Mouse (Mus musculus) lung, embryonic 15.5 days (tissue): ENCODE measurements at regions not wholly inside any gene's neighbourhood (a gene's known extent, or its start where the extent isn't known, plus 50 kb on each side); places are given as distances from the start of the nearest gene placed in this dataset.
A peak's percentile ranks its signal among the peaks of the same experiment; 100 is the strongest.
"Not testable (repeated sequence)": the region's sequence is repeated elsewhere in the genome, so short reads cannot be mapped to it uniquely, and the experiment has no call there.

ENCODE experiments used
- ATAC-seq: fragments of 200-750 bp; cut with Nextera tagmentation; 2 replicates; pipeline ENCODE4 v1.8.0; 2017; ENCODE audit warnings: moderate number of reproducible peaks, borderline replicate concordance; ENCODE audit not compliant: low FRiP score, low TSS enrichment; ENCODE audit errors: extremely low read depth
- H3K27ac ChIP-seq: fragments of 300-500 bp; sonication (generic); 2 replicates; pipeline ENCODE4 v1.5.1; 2015; ENCODE audit warnings: moderate library complexity, mild to moderate bottlenecking, inconsistent platforms
- H3K27me3 ChIP-seq: fragments of 300-500 bp; sonication (generic); 2 replicates; pipeline ENCODE4 v1.6.1; 2015; ENCODE audit warnings: inconsistent platforms
- H3K36me3 ChIP-seq: fragments of 300-500 bp; sonication (generic); 2 replicates; pipeline ENCODE4 v1.6.1; 2015; ENCODE audit warnings: inconsistent platforms
- H3K4me1 ChIP-seq: fragments of 300-500 bp; sonication (generic); 2 replicates; pipeline ENCODE4 v1.6.1; 2015; ENCODE audit warnings: inconsistent platforms
- H3K4me2 ChIP-seq: fragments of 300-500 bp; sonication (generic); 2 replicates; pipeline ENCODE4 v1.6.1; 2015; ENCODE audit warnings: inconsistent platforms, mild to moderate bottlenecking, moderate library complexity
- H3K4me3 ChIP-seq: fragments of 300-500 bp; sonication (generic); 2 replicates; pipeline ENCODE4 v1.5.1; 2015; ENCODE audit warnings: mild to moderate bottlenecking, inconsistent platforms
- H3K9ac ChIP-seq: fragments of 300-500 bp; sonication (generic); 2 replicates; pipeline ENCODE4 v1.6.1; 2015; ENCODE audit warnings: inconsistent platforms
- H3K9me3 ChIP-seq: fragments of 300-500 bp; sonication (generic); 2 replicates; pipeline ENCODE4 v1.6.1; 2016; ENCODE audit warnings: inconsistent platforms
- WGBS: fragments of 180-500 bp; shearing (Covaris S2); methylation state at CpG from one replicate; pipeline ENCODE4 v1.1.7; 2015; 5-methylcytosine and 5-hydroxymethylcytosine counted together

GRCm38 (mm10) chr16:50792960-50793359, 202.0 kb upstream of the Ccdc54 start:
- WGBS = 60% methylated on average over 2 of the region's 2 CpGs
- no peak overlapping the region for H3K4me2 ChIP-seq
- no peaks in the 10 kb centered on the region for H3K9me3 ChIP-seq
- peaks cover 6% of the 10 kb centered on the region; the same call in 1 of the 2 replicates for H3K4me1 ChIP-seq
- H3K27ac ChIP-seq = no peak overlapping the region
- no peak for ATAC-seq
- no peak overlapping the region for H3K9ac ChIP-seq
- no peak overlapping the region for H3K4me3 ChIP-seq
- no peaks in the 10 kb centered on the region for H3K36me3 ChIP-seq
- no peaks in the 10 kb centered on the region for H3K27me3 ChIP-seq

- peaks cover 6% of the 10 kb centered on the region; the same call in 1 of the 2 replicates for H3K4me1 ChIP-seq
- 34% methylated on average over 2 of the region's 2 CpGs for WGBS
- no peak overlapping the region for H3K4me2 ChIP-seq
- no peak for ATAC-seq
- H3K27me3 ChIP-seq = no peaks in the 10 kb centered on the region
- no peak overlapping the region for H3K9ac ChIP-seq
- no peak overlapping the region for H3K27ac ChIP-seq
- H3K36me3 ChIP-seq = no peaks in the 10 kb centered on the region
- H3K9me3 ChIP-seq = no peaks in the 10 kb centered on the region
- no peak overlapping the region for H3K4me3 ChIP-seq
Measured at GRCm38 (mm10) chr16:50792506-50792905, 201.6 kb upstream of the Ccdc54 start.

GRCm38 (mm10) chr16:50788702-50789101, 197.7 kb upstream of the Ccdc54 start:
- ATAC-seq = no peak
- H3K4me2 ChIP-seq = no peak overlapping the region
- peaks cover 6% of the 10 kb centered on the region; the same call in 1 of the 2 replicates for H3K4me1 ChIP-seq
- no peak overlapping the region for H3K27ac ChIP-seq
- no peaks in the 10 kb centered on the region for H3K27me3 ChIP-seq
- H3K9ac ChIP-seq = no peak overlapping the region
- H3K4me3 ChIP-seq = no peak overlapping the region
- no peaks in the 10 kb centered on the region for H3K36me3 ChIP-seq
- 83% methylated on average over 4 of the region's 4 CpGs for whole genome bisulfite sequencing
- no peaks in the 10 kb centered on the region for H3K9me3 ChIP-seq

- no peak for ATAC-seq
- no peaks in the 10 kb centered on the region for H3K36me3 ChIP-seq
- WGBS = 63% methylated on average over 3 of the region's 3 CpGs
- H3K27me3 ChIP-seq = no peaks in the 10 kb centered on the region
- no peaks in the 10 kb centered on the region for H3K9me3 ChIP-seq
- no peak overlapping the region for H3K9ac ChIP-seq
- H3K4me3 ChIP-seq = no peak overlapping the region
- no peak overlapping the region for H3K27ac ChIP-seq
- peaks cover 3% of the 10 kb centered on the region; the same call in 1 of the 2 replicates for H3K4me1 ChIP-seq
- H3K4me2 ChIP-seq = no peak overlapping the region
Measured at GRCm38 (mm10) chr16:50786199-50786598, 195.2 kb upstream of the Ccdc54 start.

GRCm38 (mm10) chr16:50785384-50785783, 194.4 kb upstream of the Ccdc54 start:
- Histone ChIP-seq H3K27me3 (no peaks in the 10 kb centered on the region), H3K4me3 (no peak overlapping the region), H3K9ac (no peak overlapping the region), H3K36me3 (no peaks in the 10 kb centered on the region), H3K4me1 (peaks cover 3% of the 10 kb centered on the region; the same call in 1 of the 2 replicates), H3K4me2 (no peak overlapping the region), H3K27ac (no peak overlapping the region), H3K9me3 (no peaks in the 10 kb centered on the region)
- no peak for ATAC-seq
- 86% methylated on average over 1 of the region's 1 CpGs for WGBS

GRCm38 (mm10) chr16:50784651-50785228, 193.8 kb upstream of the Ccdc54 start:
- ATAC-seq = no peak
- Histone ChIP-seq H3K4me2 (no peak overlapping the region), H3K27ac (no peak overlapping the region)

GRCm38 (mm10) chr16:50783784-50784650, 193.1 kb upstream of the Ccdc54 start:
- Histone ChIP-seq H3K4me2 (peak overlapping the region; percentile 0; the same call in 1 of the 2 replicates), H3K36me3 (no peaks in the 10 kb centered on the region), H3K27ac (no peak overlapping the region), H3K4me3 (no peak overlapping the region), H3K4me1 (peaks cover 4% of the 10 kb centered on the region; the same call in 1 of the 2 replicates), H3K9me3 (no peaks in the 10 kb centered on the region), H3K27me3 (no peaks in the 10 kb centered on the region), H3K9ac (no peak overlapping the region)
- 37% methylated on average over 20 of the region's 20 CpGs for WGBS
- ATAC-seq = no peak

More at GRCm38 (mm10) chr16:50784651-50785228, 193.8 kb upstream of the Ccdc54 start:
- Histone ChIP-seq H3K9ac (no peak overlapping the region), H3K36me3 (no peaks in the 10 kb centered on the region), H3K4me3 (no peak overlapping the region), H3K9me3 (no peaks in the 10 kb centered on the region), H3K27me3 (no peaks in the 10 kb centered on the region), H3K4me1 (peaks cover 3% of the 10 kb centered on the region; the same call in 1 of the 2 replicates)
- 67% methylated on average over 3 of the region's 3 CpGs for WGBS

GRCm38 (mm10) chr16:50783240-50783639, 192.3 kb upstream of the Ccdc54 start:
- no peak overlapping the region for H3K9ac ChIP-seq
- no peaks in the 10 kb centered on the region for H3K9me3 ChIP-seq
- no peaks in the 10 kb centered on the region for H3K36me3 ChIP-seq
- H3K27ac ChIP-seq = no peak overlapping the region
- WGBS = 17% methylated on average over 6 of the region's 6 CpGs
- H3K4me2 ChIP-seq = no peak overlapping the region
- no peak overlapping the region for H3K4me3 ChIP-seq
- ATAC-seq = no peak
- H3K4me1 ChIP-seq = peaks cover 6% of the 10 kb centered on the region; the same call in 1 of the 2 replicates
- H3K27me3 ChIP-seq = no peaks in the 10 kb centered on the region

GRCm38 (mm10) chr16:50779030-50779784, 188.3 kb upstream of the Ccdc54 start:
- Histone ChIP-seq H3K4me2 (no peak overlapping the region), H3K27me3 (no peaks in the 10 kb centered on the region), H3K27ac (no peak overlapping the region), H3K36me3 (no peaks in the 10 kb centered on the region), H3K4me3 (no peak overlapping the region), H3K9ac (no peak overlapping the region), H3K9me3 (no peaks in the 10 kb centered on the region), H3K4me1 (peaks cover 6% of the 10 kb centered on the region; the same call in 1 of the 2 replicates)
- WGBS = 12% methylated on average over 6 of the region's 6 CpGs
- ATAC-seq = no peak

GRCm38 (mm10) chr16:50774699-50775098, 183.7 kb upstream of the Ccdc54 start:
- H3K4me1 ChIP-seq, H3K27me3 ChIP-seq, H3K9me3 ChIP-seq, H3K4me3 ChIP-seq, ATAC-seq, H3K4me2 ChIP-seq, H3K9ac ChIP-seq, H3K27ac ChIP-seq, H3K36me3 ChIP-seq: not testable (repeated sequence)
- 88% methylated on average over 12 of the region's 12 CpGs for WGBS

GRCm38 (mm10) chr16:50766055-50766770, 175.3 kb upstream of the Ccdc54 start:
- no peaks in the 10 kb centered on the region for H3K36me3 ChIP-seq
- H3K4me2 ChIP-seq = no peak overlapping the region
- H3K9ac ChIP-seq = no peak overlapping the region
- H3K4me1 ChIP-seq = no peaks in the 10 kb centered on the region
- ATAC-seq = no peak
- H3K27ac ChIP-seq = no peak overlapping the region
- H3K27me3 ChIP-seq = no peaks in the 10 kb centered on the region
- WGBS = 65% methylated on average over 11 of the region's 11 CpGs
- H3K9me3 ChIP-seq = no peaks in the 10 kb centered on the region
- no peak overlapping the region for H3K4me3 ChIP-seq
